Mouse (Mus musculus): ENCODE results near the gene Hist1h3g.
"Not testable (repeated sequence)": the region's sequence is repeated elsewhere in the genome, so short reads cannot be mapped to it uniquely, and the experiment has no call there.

Hist1h3g gene

DNA sequence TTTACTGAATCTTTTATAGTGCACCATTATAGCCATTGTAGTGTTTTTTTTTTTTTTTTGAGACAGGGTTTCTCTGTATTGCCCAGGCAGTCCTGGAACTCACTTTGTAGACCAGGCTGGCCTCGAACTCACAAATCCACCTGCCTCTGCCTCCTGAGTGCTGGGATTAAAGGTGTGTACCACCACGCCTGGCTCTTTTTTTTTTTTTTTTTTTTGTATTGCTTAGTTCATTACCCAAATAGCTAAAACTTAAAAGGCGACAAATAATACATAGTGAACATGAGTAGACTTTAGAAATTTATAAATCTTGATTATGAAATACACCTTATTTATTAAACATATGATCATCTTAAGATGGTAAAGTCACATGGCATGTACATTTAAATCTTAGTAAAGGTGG lies 6.3 kb downstream of the Hist1h3g start:
- TF ChIP-seq GATA4 (IDR thresholded peaks at IDR 0.05; ENCODE audit: insufficient replicate concordance, low read length): no peak

DNA sequence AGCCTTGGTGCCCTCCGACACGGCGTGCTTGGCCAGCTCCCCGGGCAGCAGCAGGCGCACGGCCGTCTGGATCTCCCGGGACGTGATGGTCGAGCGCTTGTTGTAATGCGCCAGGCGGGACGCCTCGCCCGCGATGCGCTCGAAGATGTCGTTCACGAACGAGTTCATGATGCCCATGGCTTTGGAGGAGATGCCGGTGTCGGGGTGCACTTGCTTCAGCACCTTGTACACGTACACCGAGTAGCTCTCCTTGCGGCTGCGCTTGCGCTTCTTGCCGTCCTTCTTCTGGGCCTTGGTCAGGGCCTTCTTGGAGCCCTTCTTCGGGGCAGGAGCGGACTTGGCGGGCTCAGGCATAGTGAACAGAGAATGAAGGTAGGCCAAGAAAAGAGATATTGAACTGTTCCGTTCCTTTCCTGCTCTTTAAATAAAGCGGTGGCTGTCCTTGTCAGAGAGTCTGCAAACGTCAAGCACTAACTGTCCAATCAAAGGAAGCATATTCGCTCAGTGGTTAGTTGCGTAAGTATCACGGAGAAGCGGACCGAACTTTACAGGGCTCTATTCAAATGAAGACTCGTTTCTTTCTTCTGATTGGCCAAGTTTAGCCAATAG lies 7.9 kb downstream of the Hist1h3g start, which contains the start of gene Hist1h2bh:
Gene Hist1h2bh (minus strand): TSS at position 394 of the 609 bp plus-strand sequence.
- TF ChIP-seq GATA4 (IDR thresholded peaks at IDR 0.05; ENCODE audit: insufficient replicate concordance, low read length): not testable (repeated sequence)

DNA sequence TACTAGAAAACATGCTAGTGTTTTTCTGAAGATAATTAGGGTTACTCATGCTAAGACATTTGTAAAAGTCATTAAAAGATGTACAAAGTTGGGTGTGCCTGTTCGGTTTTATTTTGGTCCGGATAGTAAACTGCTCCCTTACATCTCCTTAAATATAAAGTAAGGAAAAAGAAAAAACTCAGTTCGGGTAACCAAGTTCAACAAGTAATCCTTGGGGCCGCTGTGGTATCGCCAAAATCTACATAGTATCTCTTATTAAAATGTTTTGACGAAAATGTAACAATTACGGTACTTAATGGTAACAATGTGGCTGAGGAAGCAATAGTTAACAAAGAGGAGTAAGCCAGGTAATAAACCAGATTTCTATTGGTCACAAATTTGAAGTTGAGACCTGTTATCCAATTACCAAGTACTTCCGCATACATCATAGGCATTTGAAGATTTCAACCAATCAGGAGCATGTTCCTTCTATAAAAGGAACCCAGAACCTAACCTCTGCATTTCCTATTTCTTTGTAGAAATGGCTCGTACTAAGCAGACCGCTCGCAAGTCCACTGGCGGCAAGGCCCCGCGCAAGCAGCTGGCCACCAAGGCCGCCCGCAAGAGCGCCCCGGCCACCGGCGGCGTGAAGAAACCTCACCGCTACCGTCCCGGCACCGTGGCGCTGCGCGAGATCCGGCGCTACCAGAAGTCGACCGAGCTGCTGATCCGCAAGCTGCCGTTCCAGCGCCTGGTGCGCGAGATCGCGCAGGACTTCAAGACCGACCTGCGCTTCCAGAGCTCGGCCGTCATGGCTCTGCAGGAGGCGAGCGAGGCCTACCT lies 9.0 kb downstream of the Hist1h3g start, which contains the start of gene Hist1h3f:
Gene Hist1h3f (plus strand): TSS at position 88 of the 822 bp plus-strand sequence.
- TF ChIP-seq GATA4 (IDR thresholded peaks at IDR 0.05; ENCODE audit: insufficient replicate concordance, low read length): no peak

DNA sequence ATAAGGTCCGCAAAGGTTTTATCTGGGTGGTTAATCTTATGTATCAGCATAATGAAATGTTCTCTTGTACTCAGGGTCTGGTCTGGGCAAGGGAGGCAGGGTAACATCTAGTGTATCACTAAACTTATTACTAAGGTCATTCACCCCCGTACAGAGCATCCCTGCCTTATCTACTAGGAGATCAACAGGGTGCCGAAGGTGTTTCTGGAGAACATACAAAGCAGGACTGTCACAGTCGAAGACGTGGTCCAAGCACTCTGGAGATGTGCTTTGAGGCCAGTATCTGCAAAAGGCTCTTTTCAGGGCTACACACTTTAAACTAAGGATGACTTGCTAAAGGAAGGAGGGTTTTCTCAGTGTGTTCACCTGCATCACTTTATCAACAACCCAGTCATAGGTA lies 11.5 kb downstream of the Hist1h3g start:
- TF ChIP-seq GATA4 (IDR thresholded peaks at IDR 0.05; ENCODE audit: insufficient replicate concordance, low read length): no peak

DNA sequence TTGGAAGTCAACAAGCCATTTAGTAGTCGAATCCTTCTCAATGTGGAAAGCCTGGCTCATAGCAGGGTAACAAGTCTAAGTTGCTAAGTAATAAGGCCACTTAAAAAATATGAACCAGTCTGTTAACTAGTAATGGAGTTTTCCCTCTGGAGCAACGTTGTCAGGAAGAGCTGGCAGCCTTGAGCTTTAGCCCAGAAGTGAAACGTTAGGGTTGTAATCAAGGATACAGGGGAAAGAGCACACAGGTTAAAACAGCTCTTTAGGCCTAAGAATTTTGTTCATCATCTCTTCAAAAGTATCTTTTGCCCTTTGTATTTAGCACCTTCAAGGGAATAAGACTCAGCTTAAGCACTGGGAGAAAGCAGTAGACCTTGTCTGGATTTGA lies 15.5 kb downstream of the Hist1h3g start:
- TF ChIP-seq GATA4 (IDR thresholded peaks at IDR 0.05; ENCODE audit: insufficient replicate concordance, low read length): no peak

DNA sequence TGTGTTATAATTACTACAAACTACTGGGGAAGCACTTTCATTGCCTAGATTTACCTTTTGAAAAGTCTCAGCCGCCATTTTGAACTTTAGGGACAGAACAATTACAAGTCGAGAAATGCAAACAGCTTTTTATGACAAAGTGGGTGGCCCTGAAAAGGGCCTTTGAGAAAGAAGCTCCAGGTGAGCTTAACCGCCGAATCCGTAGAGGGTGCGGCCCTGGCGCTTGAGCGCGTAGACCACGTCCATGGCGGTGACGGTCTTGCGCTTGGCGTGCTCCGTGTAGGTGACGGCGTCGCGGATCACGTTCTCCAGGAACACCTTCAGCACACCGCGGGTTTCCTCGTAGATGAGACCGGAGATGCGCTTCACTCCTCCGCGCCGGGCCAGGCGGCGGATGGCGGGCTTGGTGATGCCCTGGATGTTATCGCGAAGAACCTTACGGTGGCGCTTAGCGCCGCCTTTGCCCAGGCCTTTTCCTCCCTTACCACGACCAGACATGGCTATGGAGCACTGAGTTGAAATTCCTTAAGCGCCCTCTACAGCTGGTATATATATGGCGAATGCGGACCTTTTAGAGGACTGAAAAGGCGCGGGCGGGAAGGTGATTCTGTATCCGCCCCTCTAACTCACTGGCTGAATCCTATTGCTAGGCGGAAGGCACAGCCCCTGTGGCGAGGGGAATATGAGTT lies 16.1 kb downstream of the Hist1h3g start, which contains the start of gene Hist1h4f:
Gene Hist1h4f (minus strand): TSS at position 503 of the 689 bp plus-strand sequence.
- not testable (repeated sequence) for TF ChIP-seq GATA4 (IDR thresholded peaks at IDR 0.05; ENCODE audit: insufficient replicate concordance, low read length)

DNA sequence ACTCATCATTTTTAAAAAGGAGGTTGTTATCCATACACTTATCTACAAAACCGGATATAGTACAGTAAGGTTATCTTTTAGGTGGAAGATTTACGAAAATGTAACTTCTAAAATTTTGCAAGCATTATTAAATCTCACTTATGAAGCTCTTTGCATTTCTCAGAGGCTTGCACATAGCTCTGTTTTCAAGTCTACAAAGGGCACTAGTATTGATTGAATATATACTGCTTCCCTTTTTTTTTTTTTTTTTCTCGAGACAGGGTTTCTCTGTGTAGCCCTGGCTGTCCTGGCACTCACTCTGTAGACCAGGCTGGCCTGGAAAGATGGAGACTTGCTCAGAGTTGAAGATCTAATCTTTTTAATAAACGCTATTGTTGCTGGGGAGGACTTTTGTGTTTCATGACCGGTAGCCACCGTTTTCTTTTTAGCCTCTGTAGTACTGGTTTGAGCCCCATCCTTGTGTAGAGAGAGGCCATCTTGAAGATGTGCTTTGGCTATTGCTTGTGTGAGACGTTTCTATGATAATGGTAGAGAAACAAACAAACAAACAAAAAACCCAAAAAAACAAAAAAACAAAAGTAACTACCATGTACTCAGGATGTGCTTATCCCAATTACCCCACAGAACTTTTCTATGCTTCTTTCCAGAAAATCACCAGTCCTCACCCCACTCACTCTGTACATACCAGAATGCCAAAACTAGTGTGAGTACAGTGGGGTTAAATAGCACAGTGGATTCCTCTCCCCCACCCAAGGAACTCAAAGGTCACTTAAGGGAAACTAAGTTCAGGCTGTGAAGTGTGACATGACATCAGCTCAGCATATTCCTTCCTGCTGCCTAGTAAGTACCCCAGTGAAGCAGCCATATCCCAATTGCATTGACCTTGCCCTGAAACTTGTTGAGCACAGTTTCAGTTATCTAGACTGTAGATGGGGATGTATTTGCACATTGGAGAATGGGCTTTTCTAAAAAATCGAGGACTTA lies 17.0 kb downstream of the Hist1h3g start:
- TF ChIP-seq GATA4 (IDR thresholded peaks at IDR 0.05; ENCODE audit: insufficient replicate concordance, low read length): no peak

DNA sequence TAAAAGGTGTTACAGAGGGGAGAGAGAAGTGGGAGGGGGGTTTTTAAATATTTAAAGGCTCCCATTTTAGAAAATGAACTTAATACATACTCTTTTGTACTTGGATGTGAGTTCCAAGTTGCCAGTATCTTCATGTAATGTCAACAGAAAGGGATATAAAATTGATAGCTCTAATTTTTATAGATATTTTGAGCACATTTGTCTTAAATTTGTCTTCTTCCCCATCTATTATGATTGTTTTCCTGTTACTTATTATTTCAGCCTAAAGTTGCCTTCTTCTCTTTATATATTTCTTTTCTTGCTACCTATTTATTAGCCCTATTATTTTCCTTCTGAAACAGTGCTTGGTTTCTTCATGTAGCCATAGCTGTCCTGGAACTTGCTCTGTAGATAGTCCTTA lies 17.7 kb downstream of the Hist1h3g start, which contains the start of gene Hist1h1d:
Gene Hist1h1d (plus strand): TSS at position 301 of the 400 bp plus-strand sequence.
- no peak for TF ChIP-seq GATA4 (IDR thresholded peaks at IDR 0.05; ENCODE audit: insufficient replicate concordance, low read length)

DNA sequence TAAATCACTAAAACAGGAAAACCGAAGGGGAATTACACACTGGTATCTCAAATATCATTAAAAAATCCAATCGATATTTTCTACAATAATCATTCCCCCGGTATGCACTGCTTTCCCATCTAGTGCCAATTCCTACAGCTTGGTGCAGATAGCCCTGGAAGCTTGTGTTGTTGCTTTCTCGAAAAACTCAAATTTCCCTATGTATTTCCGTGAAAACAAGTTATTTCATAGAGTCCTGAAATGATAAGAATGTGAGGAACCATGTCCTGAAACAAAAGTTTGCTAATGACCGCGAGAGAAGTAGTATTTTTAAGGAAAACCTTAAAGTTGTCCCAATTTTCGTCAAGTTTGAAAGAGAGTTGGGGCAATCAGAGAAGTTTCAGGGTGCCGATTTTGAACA lies 19.2 kb downstream of the Hist1h3g start:
- TF ChIP-seq GATA4 (IDR thresholded peaks at IDR 0.05; ENCODE audit: insufficient replicate concordance, low read length): no peak

DNA sequence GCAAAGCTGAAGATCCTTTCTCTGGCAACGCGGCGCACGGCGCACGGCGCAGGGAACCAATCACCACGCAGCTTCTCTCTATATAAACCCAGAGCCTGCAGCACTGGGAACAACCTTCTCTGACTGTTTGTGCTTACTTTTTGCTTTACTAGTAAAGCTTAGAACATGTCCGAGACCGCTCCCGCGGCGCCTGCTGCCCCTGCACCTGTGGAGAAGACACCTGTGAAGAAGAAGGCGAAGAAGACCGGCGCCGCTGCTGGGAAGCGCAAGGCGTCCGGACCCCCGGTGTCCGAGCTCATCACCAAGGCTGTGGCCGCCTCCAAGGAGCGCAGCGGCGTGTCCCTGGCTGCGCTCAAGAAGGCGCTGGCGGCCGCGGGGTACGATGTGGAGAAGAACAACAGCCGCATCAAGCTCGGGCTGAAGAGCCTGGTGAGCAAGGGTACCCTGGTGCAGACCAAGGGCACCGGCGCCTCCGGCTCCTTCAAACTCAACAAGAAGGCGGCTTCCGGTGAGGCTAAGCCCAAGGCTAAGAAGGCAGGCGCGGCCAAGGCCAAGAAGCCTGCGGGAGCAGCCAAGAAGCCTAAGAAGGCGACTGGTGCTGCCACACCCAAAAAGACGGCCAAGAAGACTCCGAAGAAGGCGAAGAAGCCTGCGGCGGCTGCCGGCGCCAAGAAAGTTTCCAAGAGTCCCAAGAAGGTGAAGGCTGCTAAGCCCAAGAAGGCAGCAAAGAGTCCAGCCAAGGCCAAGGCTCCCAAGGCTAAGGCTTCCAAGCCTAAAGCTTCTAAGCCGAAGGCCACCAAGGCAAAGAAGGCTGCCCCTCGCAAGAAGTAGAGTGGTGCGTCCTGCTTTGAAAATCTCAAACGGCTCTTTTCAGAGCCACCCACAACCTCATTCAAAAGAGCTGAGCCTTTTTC lies 20.0 kb downstream of the Hist1h3g start:
- TF ChIP-seq GATA4 (IDR thresholded peaks at IDR 0.05; ENCODE audit: insufficient replicate concordance, low read length): no peak

DNA sequence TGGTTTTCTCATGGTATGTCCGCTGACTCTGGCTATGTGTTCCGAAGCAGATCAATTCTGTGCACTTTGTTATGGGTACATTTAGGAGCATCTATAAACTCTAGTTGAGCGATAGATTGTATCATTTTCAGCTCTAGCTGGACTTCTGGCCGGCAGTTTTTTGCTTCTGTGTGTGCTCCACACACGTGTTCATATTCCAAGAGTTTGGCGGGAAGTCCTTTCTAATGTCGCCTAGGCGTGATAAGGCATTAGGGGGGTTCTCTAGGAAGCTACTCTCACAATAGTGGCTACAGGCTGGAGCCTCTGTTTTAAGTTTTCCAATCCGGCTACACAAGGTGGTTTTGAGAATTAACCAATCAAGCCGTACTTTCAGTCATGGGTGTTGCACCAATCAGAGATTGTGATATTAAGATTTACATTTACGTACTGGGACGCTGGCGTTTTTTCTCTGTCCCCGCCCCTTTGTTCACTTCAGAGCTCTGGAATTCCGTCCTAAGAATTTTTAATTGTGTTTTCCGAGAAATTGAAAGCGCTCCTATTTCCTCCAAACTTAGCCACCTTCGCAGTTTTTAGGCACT lies 20.7 kb downstream of the Hist1h3g start:
- no peak for TF ChIP-seq GATA4 (IDR thresholded peaks at IDR 0.05; ENCODE audit: insufficient replicate concordance, low read length)

DNA sequence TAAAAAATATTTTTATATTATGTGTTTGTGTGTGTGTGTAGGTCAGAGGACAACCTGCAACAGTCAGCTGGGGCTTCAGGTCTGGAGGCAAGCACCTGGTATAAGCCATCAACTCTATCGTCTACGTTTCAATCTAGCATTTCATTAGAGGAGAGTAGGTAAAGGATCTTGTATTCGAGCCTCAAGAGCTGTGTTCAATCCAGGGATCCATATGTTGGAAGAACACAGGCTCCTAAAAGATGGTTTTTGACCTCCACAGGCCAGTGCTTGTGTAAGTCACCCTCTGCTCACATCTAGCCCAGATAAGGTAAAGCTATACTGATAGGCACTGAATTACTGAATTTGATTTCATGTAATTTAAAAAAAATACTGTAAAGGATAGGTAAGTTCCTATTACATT lies 21.7 kb downstream of the Hist1h3g start:
- TF ChIP-seq GATA4 (IDR thresholded peaks at IDR 0.05; ENCODE audit: insufficient replicate concordance, low read length): no peak

Measured in liver, adult (tissue).